ENCODE assay signal across 10 mouse cellular contexts in genomic region chr5:34534776-34535581, GRCm38 (mm10). TPM values are rescaled to one million over a fixed set of nuclear protein-coding genes. Genes with fewer than 3 reads are reported as not detected.
DNase-seq lines count a peak whose midpoint lies in the region; ATAC-seq and TF ChIP-seq lines count a peak whose summit lies in the region.
"Had no signal": no experiment of that assay in that cellular context is flagged by ENCODE, and none has a peak within 500 bp of the region (broad histone marks: within the 10 kb centered on the region; RNA-seq: fewer than 3 reads in every experiment).

No protein-coding gene starts in this region.

- ATAC-seq in Patski: peak; percentile 81
- ATAC-seq: forebrain, embryonic 13.5 days had no signal

- no peak for DNase-seq in layer of hippocampus, adult 2 months (ENCODE audit: low spot score in 2 of 2)
- no peak for DNase-seq in layer of hippocampus, adult 11-12 months (ENCODE audit: low spot score)
- DNase-seq in 3T3-L1 (ENCODE audit: low read depth, low spot score) (peak; percentile 89), Patski (ENCODE audit: low read depth, low spot score) (peak; percentile 94)
- no peak for DNase-seq in B cell, adult 2 months
- no peak for DNase-seq in testis, postnatal 14 days (ENCODE audit: low spot score)
- no peak for DNase-seq in embryo, embryonic 11 days

- in situ Hi-C loops in Patski (cut with MboI; ENCODE audit: low pct_unique_long_range_greater_than_20kb): no loop called here

- no peak for TF ChIP-seq POLR2A in embryonic fibroblast, embryonic 13.5 days (IDR thresholded peaks at IDR 0.05; ENCODE audit: low read depth, low read length)

- no peak for TF ChIP-seq CTCF in layer of hippocampus, adult 2 months (conservative IDR thresholded peaks at IDR 0.05)
- TF ChIP-seq CTCF in Patski (IDR thresholded peaks at IDR 0.05): no peak
- no peak for TF ChIP-seq CTCF in embryonic fibroblast, embryonic 13.5 days (IDR thresholded peaks at IDR 0.05; ENCODE audit: borderline replicate concordance, insufficient read depth, low read length)

- peak overlapping the region; percentile 55; the same call in 1 of the 2 replicates for H3K27ac ChIP-seq in layer of hippocampus, adult 2 months
- 0 out of 2 replicates have a peak overlapping the region, but pooled peaks have one; percentile 0 for H3K27ac ChIP-seq in embryonic fibroblast, embryonic 13.5 days (ENCODE audit: insufficient read depth, low read length)
- H3K27ac ChIP-seq: forebrain, embryonic 13.5 days; liver, embryonic 14.5 days had no signal

- CTCF ChIA-PET in Patski (lab: Charles Lee): interaction anchor here (2.1 to 2.8 kb wide), 4 partner anchors 12 to 125 kb away, joined by 5 to 12 read pairs (median 7); partner anchors contain the start of genes Grk4, Mfsd10 and Nop14

- POLR2A ChIA-PET in Patski (lab: Charles Lee): no interaction called here

- H3K4me1 ChIP-seq in embryonic fibroblast, embryonic 13.5 days (ENCODE audit: control insufficient read depth, insufficient read depth, low read length): no peaks in the 10 kb centered on the region; the same call in 1 of the 2 replicates
- H3K4me1 ChIP-seq: forebrain, embryonic 13.5 days had no signal

- H3K27me3 ChIP-seq in Patski: no peaks in the 10 kb centered on the region

- no peak overlapping the region for H3K4me3 ChIP-seq in layer of hippocampus, adult 2 months
- H3K4me3 ChIP-seq in embryonic fibroblast, embryonic 13.5 days (ENCODE audit: insufficient read depth, low read length): no peak overlapping the region
- H3K4me3 ChIP-seq: forebrain, embryonic 13.5 days had no signal

RNA-seq across cellular contexts. Expression of gene Sh3bp2, which starts 9.3 kb away (rescaled TPM):
- 1 to 10 TPM; 3.3 to 6.6 TPM for total RNA-seq in layer of hippocampus, adult 2 months (2021)
- polyA plus RNA-seq in Patski (2021): 18.2 TPM
- polyA plus RNA-seq in embryonic fibroblast, embryonic 13.5 days (2011; ENCODE audit: insufficient read length, low read depth, missing spikeins): 5.4 and 7.1 TPM in 2 replicates

RNA-seq across cellular contexts. Expression of gene Tnip2, which starts 21.2 kb away (rescaled TPM):
- 10 to 100 TPM; 29.9 to 30.9 TPM for total RNA-seq in layer of hippocampus, adult 2 months (2021)
- polyA plus RNA-seq in Patski (2021): 33.5 TPM
- polyA plus RNA-seq in embryonic fibroblast, embryonic 13.5 days (2011; ENCODE audit: insufficient read length, low read depth, missing spikeins): 12.5 and 13.9 TPM in 2 replicates

RNA-seq across cellular contexts. Expression of gene Add1, which starts 38.5 kb away (rescaled TPM):
- 100 to 1,000 TPM; 444 to 448 TPM for total RNA-seq in layer of hippocampus, adult 2 months (2021)
- 279 TPM for polyA plus RNA-seq in Patski (2021)
- polyA plus RNA-seq in embryonic fibroblast, embryonic 13.5 days (2011; ENCODE audit: insufficient read length, low read depth, missing spikeins): 189 and 191 TPM in 2 replicates

Comparison
In these comparisons a context has a peak if more than half of its experiments do, and no peak if none do; other contexts are left out.
1. DNase-seq: peak in 3T3-L1 (single experiment) and Patski (single experiment); none in layer of hippocampus, adult 2 months (0 of 2), layer of hippocampus, adult 11-12 months (single experiment), B cell, adult 2 months (0 of 2), testis, postnatal 14 days (single experiment) and embryo, embryonic 11 days (single experiment).